Mouse (Mus musculus) cerebellum, adult 18-20 months (tissue): ENCODE results near the gene Serpinh1.

ENCODE experiments used
- DNase-seq, 2 experiments: peaks; one replicate each; pipeline ENCODE4 v3.0.0; 2021

Gene Serpinh1

DNA sequence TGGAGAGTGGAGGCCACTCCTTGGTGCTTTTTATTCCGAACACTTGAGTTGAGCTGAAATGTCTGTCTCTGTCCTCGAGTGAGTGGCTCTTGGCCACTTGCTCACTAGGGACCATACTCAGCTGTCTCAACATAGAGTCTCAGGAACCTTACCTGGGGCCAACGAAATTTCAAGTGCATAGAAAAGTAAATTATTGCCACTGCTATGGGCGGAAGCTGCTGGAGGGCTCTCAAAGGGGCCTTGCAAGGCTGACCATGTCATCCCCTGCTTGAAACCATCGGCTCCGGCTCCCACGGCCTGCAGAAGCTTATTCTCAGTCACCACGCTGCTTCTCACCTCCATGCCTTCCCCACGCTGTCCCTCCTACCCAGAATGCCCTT is 29.7 kb downstream of the Serpinh1 start:
- DNase-seq = no peak

- DNase-seq = no peak
Measured at GRCm38 (mm10) chr7:99322691-99323320, 30.2 kb downstream of the Serpinh1 start.

- no peak for DNase-seq
Measured at GRCm38 (mm10) chr7:99320524-99320923, 32.5 kb downstream of the Serpinh1 start.

DNA sequence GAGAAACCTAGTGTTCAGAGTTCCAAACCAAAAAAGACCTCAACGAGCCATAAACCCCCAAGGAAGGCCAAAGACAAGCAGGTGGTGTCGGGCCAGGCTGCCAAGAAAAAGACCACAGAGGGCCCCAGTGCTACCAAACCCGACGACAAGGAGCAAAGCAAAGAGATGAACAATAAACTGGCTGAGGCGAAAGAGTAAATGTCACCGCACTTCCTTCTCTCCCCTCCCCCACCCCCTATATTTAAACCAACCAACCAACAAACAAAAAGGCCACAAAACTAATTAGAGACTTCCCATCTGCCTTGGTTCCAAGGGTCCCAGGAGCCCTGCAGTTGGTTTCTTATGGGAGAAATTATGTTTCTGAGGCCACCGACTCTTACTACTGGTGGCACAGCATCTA is 35.6 kb downstream of the Serpinh1 start:
- no peak for DNase-seq

DNA sequence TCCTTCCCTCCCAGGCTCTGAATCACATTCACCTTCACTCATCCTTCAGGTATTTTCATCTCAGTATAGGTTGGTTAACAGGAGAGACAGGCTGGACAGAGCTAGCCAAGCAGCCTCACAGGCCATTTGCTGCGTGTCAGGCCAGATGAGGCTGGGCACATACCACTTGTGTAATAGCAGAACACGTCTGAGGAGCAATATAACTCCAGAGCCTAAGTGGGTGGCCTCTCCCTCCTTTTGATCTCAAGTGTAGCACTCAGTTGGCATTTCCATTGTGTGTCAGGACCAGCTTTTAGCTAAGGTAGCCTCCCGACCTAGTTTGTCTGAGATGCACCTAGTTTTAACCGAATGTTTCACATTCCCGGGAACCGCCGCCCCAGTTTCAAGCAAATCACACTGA is 36.8 kb downstream of the Serpinh1 start:
- DNase-seq = no peak

- DNase-seq = no peak
Measured at GRCm38 (mm10) chr7:99314565-99314964, 38.5 kb downstream of the Serpinh1 start.

DNA sequence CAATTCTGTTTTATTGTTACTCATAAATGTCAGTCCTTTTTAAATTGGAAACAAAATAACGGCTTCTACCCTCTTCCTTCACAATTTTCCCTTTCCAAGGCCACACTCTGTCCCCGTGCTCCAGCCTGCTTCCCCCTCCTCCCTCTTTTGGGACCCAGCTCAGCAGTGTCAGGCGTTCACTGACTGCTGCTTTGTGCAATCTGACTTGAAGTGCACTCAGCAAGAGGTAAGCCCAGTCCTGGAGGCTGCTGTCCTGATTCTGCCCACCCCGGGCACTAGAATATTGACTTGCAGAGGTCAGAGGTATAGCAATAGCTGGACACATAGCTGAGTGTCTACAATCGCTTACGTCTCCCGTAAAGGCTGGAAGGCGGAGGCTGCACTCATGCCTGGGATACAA is 39.8 kb downstream of the Serpinh1 start:
- DNase-seq = no peak

GRCm38 (mm10) chr7:99312671-99313143 is 40.3 kb downstream of the Serpinh1 start:
- DNase-seq = no peak

- DNase-seq = no peak
Measured at GRCm38 (mm10) chr7:99312058-99312457, 41.0 kb downstream of the Serpinh1 start.

- DNase-seq = no peak
Measured at GRCm38 (mm10) chr7:99311433-99311832, 41.6 kb downstream of the Serpinh1 start.

- no peak for DNase-seq
Measured at GRCm38 (mm10) chr7:99306640-99307039, 46.4 kb downstream of the Serpinh1 start.

GRCm38 (mm10) chr7:99305688-99306087 is 47.4 kb downstream of the Serpinh1 start:
- no peak for DNase-seq

- peak; percentile 85 to 89 for DNase-seq
Measured at GRCm38 (mm10) chr7:99304949-99305372, 48.1 kb downstream of the Serpinh1 start.

GRCm38 (mm10) chr7:99304029-99304428 is 49.0 kb downstream of the Serpinh1 start:
- DNase-seq = peak in 1 of 2 experiments; percentile 18

- DNase-seq = no peak
Measured at GRCm38 (mm10) chr7:99300650-99301175, 52.3 kb downstream of the Serpinh1 start.
